Mouse (Mus musculus) frontal cortex, adult (tissue): Measurements from ENCODE around the gene Kirrel3.

Source experiments
- ATAC-seq: cut with Nextera tagmentation; 2 replicates; pipeline ENCODE4 v1.9.2; 2017; ENCODE audit warnings: mild to moderate bottlenecking, moderate library complexity, mixed read lengths; ENCODE audit not compliant: low TSS enrichment

Kirrel3 gene

GRCm38 (mm10) chr9:35024591-35025496 is 539.1 kb downstream of the Kirrel3 start:
- no peak for ATAC-seq

- no peak for ATAC-seq
Observed at GRCm38 (mm10) chr9:35026311-35026710, 540.6 kb downstream of the Kirrel3 start.

GRCm38 (mm10) chr9:35026897-35027311 is 541.2 kb downstream of the Kirrel3 start:
- ATAC-seq, result peak; percentile 72

- ATAC-seq, result no peak
Observed at GRCm38 (mm10) chr9:35027382-35027997, 541.8 kb downstream of the Kirrel3 start.

GRCm38 (mm10) chr9:35030823-35031222 is 545.1 kb downstream of the Kirrel3 start:
- ATAC-seq, result no peak; the same call in 1 of the 2 replicates

- ATAC-seq, result no peak
Observed at GRCm38 (mm10) chr9:35032457-35032856, 546.8 kb downstream of the Kirrel3 start.

- ATAC-seq, result no peak
Observed at GRCm38 (mm10) chr9:35035074-35035473, 549.4 kb downstream of the Kirrel3 start.

- ATAC-seq, result peak; percentile 18; the same call in 1 of the 2 replicates
Observed at GRCm38 (mm10) chr9:35038922-35039586, 553.4 kb downstream of the Kirrel3 start.

GRCm38 (mm10) chr9:35039846-35040245 is 554.2 kb downstream of the Kirrel3 start:
- ATAC-seq, result no peak

GRCm38 (mm10) chr9:35041493-35041892 is 555.8 kb downstream of the Kirrel3 start:
- no peak for ATAC-seq

GRCm38 (mm10) chr9:35043619-35044018 is 557.9 kb downstream of the Kirrel3 start:
- ATAC-seq, result peak; percentile 15; the same call in 1 of the 2 replicates

GRCm38 (mm10) chr9:35044458-35044857 is 558.8 kb downstream of the Kirrel3 start:
- no peak for ATAC-seq

- ATAC-seq, result no peak
Observed at GRCm38 (mm10) chr9:35045031-35045531, 559.4 kb downstream of the Kirrel3 start.

- ATAC-seq, result no peak
Observed at GRCm38 (mm10) chr9:35045756-35046155, 560.1 kb downstream of the Kirrel3 start.

- ATAC-seq, result no peak
Observed at GRCm38 (mm10) chr9:35048449-35048848, 562.8 kb downstream of the Kirrel3 start.

- no peak for ATAC-seq
Observed at GRCm38 (mm10) chr9:35049891-35050527, 564.3 kb downstream of the Kirrel3 start.

GRCm38 (mm10) chr9:35050701-35051454 is 565.2 kb downstream of the Kirrel3 start:
- ATAC-seq, result no peak

GRCm38 (mm10) chr9:35051666-35052065 is 566.0 kb downstream of the Kirrel3 start:
- no peak for ATAC-seq

- ATAC-seq, result no peak
Observed at GRCm38 (mm10) chr9:35052671-35053070, 567.0 kb downstream of the Kirrel3 start.

GRCm38 (mm10) chr9:35053081-35053480 is 567.4 kb downstream of the Kirrel3 start:
- ATAC-seq, result no peak

GRCm38 (mm10) chr9:35053669-35054068 is 568.0 kb downstream of the Kirrel3 start:
- ATAC-seq, result no peak
